Mouse (Mus musculus) heart, postnatal 0 days (tissue): ENCODE results near the gene Gabrb1.

Experiments used
- CTCF ChIP-seq: IDR thresholded peaks from 2 replicates; pipeline ENCODE4 v1.5.1; 2016; ENCODE audit warnings: antibody characterized with exemption, control low read depth, low read depth
- EP300 ChIP-seq: IDR thresholded peaks from 2 replicates; pipeline ENCODE4 v1.6.1; 2016; ENCODE audit warnings: antibody characterized with exemption, low read depth

- TF ChIP-seq CTCF (no peak), EP300 (no peak)
Measured at GRCm38 (mm10) chr5:72175530-72175929, 517.6 kb downstream of the Gabrb1 start.
